Mouse (Mus musculus) small intestine, adult 2 months (tissue): Measurements from ENCODE around the gene Slc12a5.

Experiments used
- CTCF ChIP-seq: fragments of 200-500 bp; IDR thresholded peaks from 2 replicates; pipeline ENCODE4 v1.5.1; 2012; ENCODE audit warnings: low read depth, mild to moderate bottlenecking, control low read depth, inconsistent platforms, low read length, moderate library complexity, mixed read lengths; ENCODE audit not compliant: insufficient replicate concordance, insufficient read length; ENCODE audit errors: extremely low read depth
- POLR2A ChIP-seq: fragments of 200-500 bp; IDR thresholded peaks from 2 replicates; pipeline ENCODE4 v1.6.1; 2012; ENCODE audit warnings: low read depth, mild to moderate bottlenecking, control low read depth, inconsistent platforms, low read length, moderate library complexity

DNA sequence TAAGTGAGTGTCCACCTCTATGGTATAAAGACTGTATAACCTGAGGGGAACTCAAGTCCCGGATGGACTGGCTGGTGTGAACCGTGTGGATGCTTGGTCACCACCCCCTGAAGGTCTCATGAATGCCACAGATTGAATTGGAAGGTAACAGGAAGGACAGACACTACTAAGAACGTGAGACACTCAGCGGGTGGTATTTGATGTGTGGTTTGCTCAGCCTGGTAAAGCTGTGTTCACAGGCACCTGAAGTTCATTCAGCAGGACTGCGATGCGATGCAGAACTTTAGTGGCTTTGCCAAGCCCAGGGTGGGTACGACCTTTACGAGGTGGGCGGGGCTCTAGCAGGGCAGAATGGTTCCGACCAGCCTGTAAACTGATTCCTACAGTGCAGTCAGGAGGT is 43.2 kb upstream of the Slc12a5 start:
- TF ChIP-seq POLR2A (no peak), CTCF (no peak)
